Mouse (Mus musculus) gastrocnemius, adult 2 months (tissue): ENCODE data around the gene Ctr9. TPM values are rescaled to one million over a fixed set of nuclear protein-coding genes. Genes with fewer than 3 reads are reported as not detected.
A peak's percentile ranks its signal among the peaks of the same experiment; 100 is the strongest.

ENCODE experiments used
- DNase-seq: peaks from one replicate; pipeline ENCODE4 v3.0.0; 2022
- H3K27ac ChIP-seq: fragments of 200-600 bp; 2 replicates; pipeline ENCODE4 v1.8.1; 2022; ENCODE audit warnings: mild to moderate bottlenecking
- H3K4me3 ChIP-seq: fragments of 200-600 bp; 2 replicates; pipeline ENCODE4 v1.8.1; 2022; ENCODE audit warnings: mild to moderate bottlenecking, moderate library complexity
- CTCF ChIP-seq: fragments of 200-600 bp; IDR thresholded peaks from 2 replicates; pipeline ENCODE4 v1.8.1; 2022; ENCODE audit warnings: antibody characterized with exemption, mild to moderate bottlenecking, moderate library complexity
- intact Hi-C: fragments of 180-260 bp; cut with DNase I; formaldehyde crosslinking; loops from one replicate; pipeline ENCODE4 v1.15.1; 2025
- total RNA-seq, 2 experiments: library from RNA; stranded (reverse); gene quantifications; 2 replicates each; pipeline ENCODE4 v1.2.3; 2021

Ctr9 gene
- total RNA-seq, 2 experiments from 2014 or later, result 16.1 to 16.4 TPM

DNA sequence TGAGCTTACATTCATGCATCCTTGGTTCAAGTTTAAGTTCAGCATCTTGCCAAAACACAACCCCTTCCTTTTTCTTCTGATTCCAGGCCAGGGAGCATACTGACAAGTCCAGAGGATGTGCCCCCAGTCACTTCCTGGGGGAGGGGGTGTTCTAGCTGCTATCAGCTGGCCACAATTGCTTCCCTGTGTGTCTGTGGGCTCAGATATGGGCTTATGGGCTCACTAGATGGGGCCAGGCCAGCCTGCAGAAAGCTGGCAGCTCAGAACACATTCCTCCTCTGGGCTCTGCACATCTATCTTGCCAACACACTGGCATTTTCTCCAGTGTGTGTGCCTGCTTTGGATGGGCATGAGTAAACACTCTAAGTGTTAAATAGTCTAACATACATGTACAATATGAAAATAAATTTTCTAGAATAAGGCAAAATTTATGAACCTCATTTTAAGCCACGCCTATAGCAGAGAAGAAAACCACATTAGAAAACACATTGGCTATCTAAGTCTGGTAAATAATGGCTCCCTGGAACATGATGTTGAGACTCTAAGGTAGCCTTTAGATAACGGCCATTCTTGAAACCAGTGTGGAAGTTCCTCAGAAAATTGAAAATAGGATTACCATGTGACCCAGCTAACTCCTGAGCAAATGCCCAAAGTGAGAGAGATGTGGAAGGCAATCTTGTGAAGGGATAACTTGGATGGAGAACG lies 24.5 kb upstream of the Ctr9 start:
- no peak for TF ChIP-seq CTCF
- no peak overlapping the region for H3K4me3 ChIP-seq
- intact Hi-C loops, result no loop called here
- DNase-seq, result no peak
- no peak overlapping the region for H3K27ac ChIP-seq

- DNase-seq, result no peak
- no peak for TF ChIP-seq CTCF
- H3K4me3 ChIP-seq, result no peak overlapping the region
- H3K27ac ChIP-seq, result no peak overlapping the region
- intact Hi-C loops, result no loop called here
These were observed 14.6 kb upstream of the Ctr9 start for GRCm38 (mm10) chr7:111014039-111014605.

DNA sequence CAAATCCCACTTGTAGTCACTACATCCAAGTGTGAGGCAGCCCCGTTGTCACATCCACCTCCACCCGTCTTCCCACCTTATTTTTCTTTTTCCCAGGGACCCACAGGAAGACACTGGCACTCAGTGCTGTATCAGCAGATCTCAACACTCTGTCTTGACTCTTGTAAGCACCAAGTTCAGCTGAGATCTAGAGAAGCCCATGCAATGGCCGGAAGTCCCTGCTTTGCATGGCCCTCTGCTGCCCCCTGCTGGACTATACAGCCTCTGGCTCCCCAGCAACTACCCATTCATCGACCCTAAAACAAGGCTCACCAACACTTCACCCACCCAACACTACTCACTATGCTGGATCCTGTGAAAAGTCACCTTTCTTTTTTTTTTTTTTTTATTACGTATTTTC lies 13.9 kb upstream of the Ctr9 start:
- intact Hi-C loops, result loop anchor here (1.0 to 5.0 kb wide), 3 partner anchors 33 to 288 kb away; partner anchors contain the start of gene Mrvi1
- peak; percentile 91 for DNase-seq
- Histone ChIP-seq H3K27ac (no peak overlapping the region), H3K4me3 (no peak overlapping the region)
- peak; percentile 95 for TF ChIP-seq CTCF

GRCm38 (mm10) chr7:111015731-111016130 lies 13.0 kb upstream of the Ctr9 start:
- intact Hi-C loops, result loop anchor here (1.0 to 5.0 kb wide), 3 partner anchors 33 to 288 kb away; partner anchors contain the start of gene Mrvi1
- no peak for DNase-seq
- H3K27ac ChIP-seq, result no peak overlapping the region
- H3K4me3 ChIP-seq, result no peak overlapping the region
- no peak for TF ChIP-seq CTCF

- no peak for DNase-seq
- intact Hi-C loops, result loop anchor here (5.0 kb wide), 1 partner anchor 290 kb away; no protein-coding TSS in a partner anchor
- no peak overlapping the region for H3K4me3 ChIP-seq
- no peak for TF ChIP-seq CTCF
- H3K27ac ChIP-seq, result no peak overlapping the region
These were observed 11.8 kb upstream of the Ctr9 start for GRCm38 (mm10) chr7:111016921-111017320.

DNA sequence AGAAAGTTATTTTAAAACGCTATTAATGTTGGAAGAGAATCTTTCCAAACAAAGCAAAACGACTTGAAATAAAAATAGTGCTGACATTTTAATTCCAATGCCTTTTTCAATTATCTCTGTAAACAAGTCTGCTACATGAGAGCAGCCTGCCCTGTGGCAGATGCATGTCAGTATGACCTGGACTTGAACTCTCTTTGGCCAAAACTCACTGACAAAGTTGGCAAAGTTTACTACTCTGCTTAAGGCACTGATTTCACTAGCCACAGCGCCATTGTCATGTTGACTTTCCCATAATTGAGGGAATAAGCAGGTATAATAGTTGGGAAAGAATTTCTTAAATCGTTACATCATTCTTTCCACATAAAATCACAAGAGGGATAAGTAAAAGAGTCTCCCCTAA lies 7.9 kb upstream of the Ctr9 start:
- intact Hi-C loops, result no loop called here
- Histone ChIP-seq H3K4me3 (no peak overlapping the region), H3K27ac (no peak overlapping the region)
- no peak for TF ChIP-seq CTCF
- DNase-seq, result no peak

DNA sequence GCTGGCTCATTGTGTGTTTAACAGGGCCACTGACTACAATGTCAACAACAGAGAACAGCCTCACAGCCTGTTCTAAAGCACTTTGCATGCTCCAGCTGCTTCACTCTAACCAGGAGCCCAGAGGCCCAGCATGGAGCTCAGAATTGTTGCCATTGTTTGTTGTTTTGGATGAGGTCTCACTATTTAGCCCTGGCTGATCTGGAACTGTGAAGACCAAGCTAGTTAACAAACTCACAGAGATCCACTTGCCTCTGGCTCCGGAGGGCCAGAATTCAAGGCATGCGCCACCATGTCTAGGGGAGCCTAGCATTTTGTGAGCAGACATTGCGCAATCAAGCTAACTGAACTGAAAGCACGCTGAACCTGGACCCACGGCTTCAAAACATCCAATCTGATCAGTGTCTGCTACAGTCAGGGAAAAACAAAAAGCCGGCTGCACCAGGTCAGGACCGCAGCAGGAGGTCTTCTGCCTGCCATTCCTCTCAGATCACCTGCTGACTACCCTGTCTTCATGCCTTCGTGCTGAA lies 4.6 kb upstream of the Ctr9 start:
- no peak for DNase-seq
- no peak overlapping the region for H3K4me3 ChIP-seq
- H3K27ac ChIP-seq, result peak overlapping the region; percentile 28; the same call in 1 of the 2 replicates
- intact Hi-C loops, result no loop called here
- TF ChIP-seq CTCF, result no peak

DNA sequence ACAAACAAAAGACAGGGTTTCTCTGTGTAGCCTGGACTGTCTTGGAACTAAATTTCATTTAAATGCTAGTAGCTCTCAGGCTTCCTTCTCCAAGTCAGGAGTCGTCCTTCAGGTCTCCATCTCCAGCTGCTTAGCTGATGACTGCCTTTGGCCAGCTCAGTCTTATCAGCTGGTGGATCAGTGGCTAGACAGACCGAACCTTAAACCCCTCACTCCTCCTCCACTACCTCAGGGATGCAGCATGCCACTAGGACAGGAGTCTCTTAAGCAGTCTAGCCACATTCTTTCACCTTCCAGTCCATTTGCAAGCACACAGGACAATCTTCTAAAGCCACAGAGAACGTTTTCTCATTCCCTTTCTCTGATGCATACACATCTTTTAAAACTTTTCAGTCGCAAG lies 3.8 kb upstream of the Ctr9 start:
- DNase-seq, result no peak
- intact Hi-C loops, result no loop called here

DNA sequence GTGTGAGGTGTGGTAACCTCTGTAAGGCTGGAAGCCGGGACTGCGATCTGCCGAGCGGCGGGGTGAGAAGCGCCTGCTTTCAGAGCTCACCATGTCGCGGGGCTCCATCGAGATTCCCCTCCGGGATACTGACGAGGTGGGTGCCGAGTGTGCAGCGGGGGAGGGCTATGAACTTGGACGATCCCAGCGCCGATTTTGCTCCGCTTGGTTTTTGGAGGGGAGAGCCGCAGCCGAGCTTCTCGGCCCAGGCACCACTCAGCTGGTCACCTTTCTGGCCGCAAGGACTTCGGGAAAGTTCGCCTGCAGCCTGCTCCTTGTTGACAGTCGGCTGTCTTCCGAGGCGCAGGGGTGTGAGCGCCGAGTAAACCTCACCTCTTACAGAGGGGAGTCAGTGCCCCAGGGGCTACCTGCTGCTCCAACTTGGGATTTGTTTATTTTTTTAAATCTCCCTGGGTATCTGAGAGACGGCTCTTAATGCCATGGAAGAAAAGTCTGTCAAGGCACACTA lies 349 bp downstream of the Ctr9 start:
- intact Hi-C loops, result no loop called here
- Histone ChIP-seq H3K27ac (peak overlapping the region; percentile 97), H3K4me3 (peak overlapping the region; percentile 92)
- DNase-seq, result no peak
- TF ChIP-seq CTCF, result no peak

More for the DNA sequence above, 3.8 kb upstream of the Ctr9 start:
- TF ChIP-seq CTCF, result no peak
- Histone ChIP-seq H3K27ac (no peak overlapping the region), H3K4me3 (no peak overlapping the region)

GRCm38 (mm10) chr7:111048920-111049319 lies 20.2 kb downstream of the Ctr9 start:
- no peak for TF ChIP-seq CTCF
- H3K27ac ChIP-seq, result no peak overlapping the region
- no peak for DNase-seq
- intact Hi-C loops, result loop anchor here (1.0 to 5.0 kb wide), 2 partner anchors 192 to 923 kb away; no protein-coding TSS in a partner anchor
- no peak overlapping the region for H3K4me3 ChIP-seq

DNA sequence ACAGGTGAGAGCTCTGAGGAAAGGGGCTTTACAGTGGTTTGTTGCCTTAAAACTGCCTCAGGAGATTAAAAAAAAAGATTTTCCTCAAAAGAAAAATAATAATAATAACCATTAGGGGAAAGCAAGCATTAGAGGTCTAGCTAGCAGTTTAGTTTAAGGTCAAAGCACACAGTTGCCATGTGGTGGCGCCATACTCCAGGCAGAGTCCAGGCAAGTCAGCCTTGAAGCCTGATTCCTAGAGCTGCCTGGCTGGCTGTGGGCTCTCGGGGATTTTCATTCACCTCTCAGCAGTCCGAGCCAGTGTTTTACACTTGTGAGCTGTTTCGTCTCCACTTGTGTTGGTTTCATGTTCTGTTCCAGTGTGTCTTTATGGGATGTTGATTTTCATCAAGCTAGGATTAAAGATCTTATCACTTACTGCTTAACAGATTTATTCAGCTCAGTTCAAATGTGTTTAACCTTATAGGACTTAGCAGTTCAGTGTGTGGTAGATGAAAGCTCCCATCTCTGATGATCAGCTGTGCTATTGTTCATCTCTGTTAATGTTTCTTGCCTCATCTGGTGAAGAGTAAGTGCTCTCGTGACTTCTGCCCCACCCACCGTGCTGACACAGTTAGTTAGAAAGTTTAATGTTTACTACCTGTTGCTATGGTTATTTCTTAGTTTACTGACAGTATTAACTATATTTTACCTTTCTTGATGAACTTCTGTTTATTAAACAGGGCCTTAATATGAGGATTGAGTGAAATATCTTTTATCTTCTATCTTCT lies 21.1 kb downstream of the Ctr9 start:
- Histone ChIP-seq H3K4me3 (no peak overlapping the region), H3K27ac (no peak overlapping the region)
- DNase-seq, result peak; percentile 82
- intact Hi-C loops, result loop anchor here (1.0 to 5.0 kb wide), 3 partner anchors 127 to 922 kb away; no protein-coding TSS in a partner anchor
- peak; percentile 85 for TF ChIP-seq CTCF

DNA sequence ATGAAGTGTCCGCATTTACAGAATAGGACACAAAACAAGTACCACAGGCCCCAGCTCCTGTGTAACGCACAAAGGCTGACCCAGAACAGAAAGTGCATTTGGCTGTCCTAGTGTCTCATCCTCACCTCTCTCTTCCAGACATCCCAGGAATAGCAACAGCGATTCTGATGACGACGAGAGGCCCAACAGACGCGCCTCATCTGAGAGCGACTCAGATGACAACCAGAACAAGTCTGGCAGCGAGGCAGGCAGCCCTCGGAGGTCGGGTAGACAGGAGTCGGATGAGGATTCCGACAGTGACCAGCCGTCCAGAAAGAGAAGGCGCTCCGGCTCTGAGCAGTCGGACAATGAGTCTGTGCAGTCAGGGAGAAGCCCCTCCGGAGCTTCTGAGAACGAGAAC lies 26.5 kb downstream of the Ctr9 start:
- no peak overlapping the region for H3K4me3 ChIP-seq
- H3K27ac ChIP-seq, result peak overlapping the region; percentile 74
- no peak for TF ChIP-seq CTCF
- intact Hi-C loops, result no loop called here
- peak; percentile 56 for DNase-seq
